ENCODE assay signal across 10 mouse cellular contexts in genomic region chr2:61533131-61533530, GRCm38 (mm10). TPM values are rescaled to one million over a fixed set of nuclear protein-coding genes. Genes with fewer than 3 reads are reported as not detected.
DNase-seq lines count a peak whose midpoint lies in the region; ATAC-seq and TF ChIP-seq lines count a peak whose summit lies in the region.
"Had no signal": no experiment of that assay in that cellular context is flagged by ENCODE, and none has a peak within 500 bp of the region (broad histone marks: within the 10 kb centered on the region; RNA-seq: fewer than 3 reads in every experiment).

No protein-coding gene starts in this region.

- H3K9ac ChIP-seq in heart, adult 2 months (ENCODE audit: low read depth, low read length), result no peak overlapping the region
- H3K9ac ChIP-seq in intestine, embryonic 15.5 days, result no peak overlapping the region
- H3K9ac ChIP-seq: liver, embryonic 15.5 days had no signal

- 52% methylated on average over 2 of the region's 2 CpGs for WGBS in heart, adult 2 months
- 74% methylated on average over 2 of the region's 2 CpGs for WGBS in heart, embryonic 10.5 days
- WGBS in intestine, embryonic 15.5 days, result 51% methylated on average over 2 of the region's 2 CpGs

- H3K36me3 ChIP-seq in heart, adult 2 months (ENCODE audit: control insufficient read depth, insufficient read depth, low read length), result no peaks in the 10 kb centered on the region
- H3K36me3 ChIP-seq in heart, embryonic 10.5 days, result no peaks in the 10 kb centered on the region
- no peaks in the 10 kb centered on the region for H3K36me3 ChIP-seq in intestine, embryonic 15.5 days
- H3K36me3 ChIP-seq: liver, embryonic 15.5 days had no signal

- TF ChIP-seq EP300 in heart, adult 2 months (IDR thresholded peaks at IDR 0.05; ENCODE audit: insufficient read depth, low read depth, low read length), result no peak

- H3K79me2 ChIP-seq in heart, adult 2 months (replicated peaks; ENCODE audit: control insufficient read depth, insufficient read depth, low read length), result no peaks in the 10 kb centered on the region

- no peaks in the 10 kb centered on the region for H3K27me3 ChIP-seq in heart, adult 2 months (ENCODE audit: control insufficient read depth, insufficient read depth, low read length)
- H3K27me3 ChIP-seq in heart, embryonic 10.5 days (ENCODE audit: insufficient read depth, poor library complexity, severe bottlenecking), result no peaks in the 10 kb centered on the region
- H3K27me3 ChIP-seq in intestine, embryonic 15.5 days (replicated peaks), result no peaks in the 10 kb centered on the region
- H3K27me3 ChIP-seq: CH12.LX; liver, embryonic 15.5 days had no signal

- TF ChIP-seq CTCF in heart, adult 2 months (IDR thresholded peaks at IDR 0.05), result no peak

- no peak for ATAC-seq in intestine, embryonic 15.5 days

- intact Hi-C loops in heart, adult 2 months (cut with DNase I), result no loop called here

- H3K9me3 ChIP-seq in heart, embryonic 10.5 days, result no peaks in the 10 kb centered on the region
- no peaks in the 10 kb centered on the region for H3K9me3 ChIP-seq in intestine, embryonic 15.5 days
- H3K9me3 ChIP-seq: liver, embryonic 15.5 days had no signal

- no peak overlapping the region for H3K4me2 ChIP-seq in intestine, embryonic 15.5 days (replicated peaks)
- H3K4me2 ChIP-seq: liver, embryonic 15.5 days had no signal

- no peak for TF ChIP-seq POLR2A in heart, adult 2 months (IDR thresholded peaks at IDR 0.05; ENCODE audit: insufficient read depth, low read depth, low read length)

- H3K4me1 ChIP-seq in heart, adult 2 months (ENCODE audit: control insufficient read depth, insufficient read depth, low read length), result no peaks in the 10 kb centered on the region
- H3K4me1 ChIP-seq in heart, embryonic 10.5 days, result no peaks in the 10 kb centered on the region
- no peaks in the 10 kb centered on the region for H3K4me1 ChIP-seq in intestine, embryonic 15.5 days (replicated peaks)
- H3K4me1 ChIP-seq: liver, embryonic 15.5 days had no signal

- peak; percentile 68 to 76 for DNase-seq in heart, adult 2 months
- no peak for DNase-seq in heart, embryonic 10.5 days (ENCODE audit: low spot score)
- DNase-seq in adrenal gland, postnatal 25 days, result peak; percentile 56
- peak; percentile 13 to 34 for DNase-seq in frontal cortex, postnatal 10 days (ENCODE audit: low spot score in 2 of 2)
- DNase-seq in kidney, postnatal 36 days, result peak; percentile 13 to 19
- peak; percentile 60 for DNase-seq in lung, postnatal 14 days
- no peak for DNase-seq in spleen, postnatal 10 days (ENCODE audit: low spot score in 2 of 2)

- H3K27ac ChIP-seq in heart, adult 2 months, result no peak overlapping the region
- no peak overlapping the region for H3K27ac ChIP-seq in heart, embryonic 10.5 days
- H3K27ac ChIP-seq in intestine, embryonic 15.5 days, result no peak overlapping the region
- H3K27ac ChIP-seq: liver, embryonic 15.5 days had no signal

- no peak overlapping the region for H3K4me3 ChIP-seq in heart, adult 2 months
- H3K4me3 ChIP-seq in heart, embryonic 10.5 days, result no peak overlapping the region
- H3K4me3 ChIP-seq in intestine, embryonic 15.5 days (replicated peaks), result no peak overlapping the region
- H3K4me3 ChIP-seq: liver, embryonic 15.5 days had no signal

RNA-seq across cellular contexts. Expression of gene Tank, which starts 45.3 kb away (rescaled TPM):
- 10 to 100 TPM; 18.7 to 19.9 TPM for total RNA-seq in heart, adult 2 months (2021)
- polyA plus RNA-seq in heart, adult 2 months (2012; rRNA removed), result 6.2 and 12.9 TPM in 2 replicates
- 24.5 and 27.6 TPM in 2 replicates for polyA plus RNA-seq in heart, embryonic 10.5 days (2016; fragmentation: Nextera tagmentation; extraction: Ambion mirVana)
- 46.7 and 56.3 TPM in 2 replicates for total RNA-seq in adrenal gland, postnatal 25 days (2021)
- polyA plus RNA-seq in intestine, embryonic 15.5 days (2015; fragmentation: Nextera tagmentation; extraction: Ambion mirVana), result 30.4 and 30.9 TPM in 2 replicates

Comparison
In these comparisons a context has a peak if more than half of its experiments do, and no peak if none do; other contexts are left out.
1. DNase-seq: peak in heart, adult 2 months (2 of 2), adrenal gland, postnatal 25 days (single experiment), frontal cortex, postnatal 10 days (2 of 2), kidney, postnatal 36 days (2 of 2) and lung, postnatal 14 days (single experiment); none in heart, embryonic 10.5 days (single experiment) and spleen, postnatal 10 days (0 of 2).